Mouse (Mus musculus) cerebellum, adult 8-10 months (tissue): Measurements from ENCODE around the gene Rgmb.

ENCODE experiments used
- DNase-seq: peaks from one replicate; pipeline ENCODE4 v3.0.0; 2022

Rgmb gene

DNA sequence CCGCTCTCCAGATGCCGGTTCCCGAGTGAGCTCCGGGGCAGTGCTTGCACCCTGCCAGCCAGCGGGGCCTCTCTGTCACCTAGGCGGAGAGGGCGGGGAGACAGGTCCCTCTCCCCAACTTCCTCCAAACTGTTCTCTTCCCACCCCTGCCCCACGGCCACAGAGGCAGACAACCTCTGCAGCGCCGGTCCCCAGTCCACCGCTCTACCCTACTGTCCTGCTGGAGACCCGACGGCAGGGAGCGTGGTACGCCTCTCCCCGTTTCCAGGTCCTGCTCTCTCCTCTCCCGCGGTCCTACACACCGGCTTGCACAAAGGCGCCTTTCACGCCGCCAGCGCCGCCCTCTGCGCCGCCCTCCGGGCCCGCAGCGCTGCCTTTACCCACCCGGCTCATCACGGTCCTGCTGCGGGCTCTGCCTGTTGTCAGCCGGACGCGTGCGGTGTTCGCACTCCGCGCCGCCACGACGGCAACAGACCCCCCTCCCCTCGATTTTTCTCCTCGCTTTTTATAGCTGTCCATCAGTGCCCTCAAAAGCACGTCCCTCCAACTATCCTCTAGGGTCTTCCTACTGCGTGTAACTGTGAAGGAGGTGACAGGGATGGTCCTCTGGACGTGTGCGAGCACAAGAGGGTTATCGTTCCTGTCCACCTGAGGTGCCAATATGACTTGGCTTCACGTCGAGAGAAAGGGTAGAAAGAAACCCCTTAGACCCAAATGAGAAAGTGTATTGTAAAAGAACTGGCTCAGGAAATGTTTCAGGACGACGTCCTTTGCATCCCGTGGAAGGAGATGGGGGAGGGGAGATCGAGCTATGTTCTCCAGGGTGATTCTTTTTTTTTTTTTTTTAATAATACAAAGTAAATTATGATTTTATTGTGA lies at the start of gene Rgmb:
Gene Rgmb (minus strand): TSS at position 274 of the 879 bp plus-strand sequence.
- DNase-seq: no peak

DNA sequence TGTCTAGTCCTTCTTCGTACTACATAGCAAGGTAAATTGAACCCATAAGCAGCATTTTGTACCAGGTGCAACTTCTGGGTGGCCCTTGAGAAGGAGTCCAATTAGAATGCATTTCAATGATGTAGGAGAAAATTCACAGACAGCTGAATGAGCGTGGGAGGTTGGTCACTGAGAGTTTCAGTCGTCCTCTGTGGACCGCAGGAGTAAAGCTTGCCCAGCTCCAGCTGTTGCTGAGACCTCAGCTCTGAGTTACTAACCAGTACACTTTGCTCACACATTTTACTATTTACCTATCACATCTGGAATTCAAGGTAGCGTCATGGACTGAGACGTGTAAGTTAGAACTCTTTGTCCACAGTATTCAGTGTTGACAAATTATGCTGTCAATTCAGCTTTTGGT lies 43.9 kb upstream of the Rgmb start:
- DNase-seq: no peak

DNA sequence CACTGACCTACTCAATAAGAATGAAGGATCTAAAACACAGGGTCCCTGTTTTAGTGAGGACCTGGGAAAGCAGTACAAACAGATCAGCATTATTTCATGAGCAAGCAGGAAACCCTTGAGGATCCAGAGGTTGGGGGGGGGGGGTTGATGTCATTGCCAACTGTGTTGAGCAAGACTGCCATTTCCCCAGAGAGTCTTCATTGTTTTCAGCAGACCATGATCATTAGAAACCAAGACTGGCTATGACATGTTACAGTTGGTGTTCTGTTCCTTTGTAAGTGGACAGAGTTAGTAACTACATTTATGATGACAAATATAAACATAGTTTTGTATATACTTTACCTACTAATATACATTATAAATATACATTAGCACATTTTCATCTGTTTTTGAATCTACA lies 41.3 kb upstream of the Rgmb start:
- DNase-seq: no peak

DNA sequence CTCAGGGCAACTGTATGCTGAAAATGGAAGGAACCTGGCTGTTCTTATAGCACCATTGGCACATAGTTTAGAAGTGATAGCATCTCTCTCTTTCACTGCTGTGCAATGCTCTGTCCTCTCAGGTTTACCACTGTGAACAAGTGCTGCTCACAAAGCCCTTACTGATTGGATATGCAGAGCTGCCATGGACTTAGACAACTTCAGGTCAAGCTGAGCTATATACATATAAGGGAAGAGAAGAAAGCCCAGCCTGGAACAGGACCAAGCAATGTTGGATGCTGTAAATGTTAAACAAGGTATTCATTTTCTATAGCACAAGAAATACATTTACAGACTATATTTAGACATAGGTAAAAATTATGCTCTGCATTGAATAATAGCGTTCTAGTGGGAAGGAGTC lies 34.4 kb upstream of the Rgmb start:
- no peak for DNase-seq

DNA sequence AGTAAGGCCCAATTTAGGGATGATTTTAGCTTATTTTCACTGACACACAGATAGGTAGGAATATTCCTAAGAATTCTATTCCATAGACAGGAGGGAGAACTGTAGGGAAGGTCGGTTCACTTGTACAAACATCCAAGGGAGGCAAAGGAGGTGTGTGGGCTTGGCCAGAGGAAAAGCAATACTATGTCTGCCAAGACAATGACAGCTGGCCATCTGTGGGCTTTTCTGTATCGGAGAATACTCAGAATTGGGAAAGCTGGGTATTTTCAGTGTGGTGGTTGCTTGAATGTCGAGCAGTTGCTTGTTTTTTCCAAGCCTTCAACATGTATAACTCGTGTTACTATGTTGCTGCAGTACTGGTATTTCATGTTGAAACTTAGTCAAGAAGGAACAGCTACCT lies 31.5 kb upstream of the Rgmb start:
- peak; percentile 20 for DNase-seq

DNA sequence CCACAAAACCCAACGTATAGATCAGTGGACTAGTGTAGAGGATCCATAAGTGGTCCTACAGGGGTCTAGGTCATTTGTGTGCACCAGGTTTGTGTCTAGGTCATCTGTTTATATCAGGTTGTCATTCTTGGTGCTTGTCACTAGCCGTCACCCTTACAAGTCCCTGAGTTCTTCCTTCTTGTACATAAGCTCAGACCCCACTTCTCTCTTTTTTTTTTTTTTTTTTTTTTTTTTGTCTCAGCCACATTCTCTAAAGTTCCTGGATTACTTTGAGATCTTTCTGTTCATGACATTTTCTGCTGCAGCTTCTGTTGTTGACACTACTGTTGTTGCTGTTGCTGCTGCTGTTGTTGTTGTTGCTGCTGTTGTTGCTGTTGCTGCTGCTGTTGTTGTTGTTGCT lies 22.3 kb upstream of the Rgmb start:
- no peak for DNase-seq

DNA sequence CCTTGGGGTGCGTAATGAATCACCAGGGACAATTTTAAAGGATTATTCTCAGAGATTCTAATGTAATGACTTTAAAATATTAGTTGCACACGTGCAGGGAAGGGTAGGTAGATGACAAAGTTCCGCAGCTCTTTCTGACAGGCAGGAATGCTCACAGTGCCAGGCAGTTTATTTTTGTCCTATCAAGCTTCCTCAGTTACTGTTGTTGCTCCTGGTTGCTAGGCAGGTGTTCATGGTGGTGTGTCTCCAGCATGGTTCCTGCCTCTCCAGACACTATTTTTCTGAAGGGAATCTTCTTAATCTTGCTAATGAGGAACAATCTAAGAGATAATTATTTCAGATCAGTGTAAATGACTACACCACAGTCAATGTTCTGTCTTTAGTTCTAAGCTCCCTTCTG lies 19.7 kb upstream of the Rgmb start:
- no peak for DNase-seq

DNA sequence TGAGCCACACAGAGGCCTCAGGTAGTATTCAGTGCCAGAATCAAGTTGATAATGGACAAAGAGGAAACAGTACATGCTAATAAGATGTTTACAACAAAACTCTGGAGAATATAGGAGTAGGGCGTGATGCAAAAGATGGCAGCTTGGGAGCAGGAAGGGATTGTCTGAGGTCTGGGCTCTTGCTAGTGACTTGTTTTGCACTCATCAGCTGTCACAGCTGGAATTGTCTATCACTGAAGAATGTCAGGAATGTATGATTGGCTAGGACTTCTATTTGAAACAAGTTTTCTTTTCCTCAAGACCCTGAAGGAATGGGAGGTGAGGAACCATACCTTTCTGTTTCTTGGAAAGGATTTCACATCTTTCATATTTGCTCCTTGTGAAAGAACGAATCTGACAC lies 10.6 kb upstream of the Rgmb start:
- no peak for DNase-seq

DNA sequence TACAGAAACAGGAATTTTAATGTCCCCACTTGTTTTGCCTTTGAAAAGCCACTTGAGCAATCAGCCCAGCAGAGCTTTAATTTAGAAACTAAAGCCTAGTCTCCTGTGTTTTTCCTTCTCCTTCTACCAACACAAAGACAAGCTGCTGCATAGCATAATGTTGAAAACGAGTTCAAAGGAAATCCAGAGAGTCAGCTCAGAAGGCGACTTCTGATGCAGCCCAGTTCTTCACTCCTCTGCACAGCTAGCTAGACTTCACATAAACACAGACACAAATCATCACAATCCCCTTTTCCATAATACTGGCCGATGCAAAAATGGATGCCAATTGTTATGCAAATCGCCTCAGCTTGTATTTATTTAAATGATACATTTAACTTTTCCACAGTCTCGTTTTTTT lies 1.6 kb upstream of the Rgmb start:
- no peak for DNase-seq

DNA sequence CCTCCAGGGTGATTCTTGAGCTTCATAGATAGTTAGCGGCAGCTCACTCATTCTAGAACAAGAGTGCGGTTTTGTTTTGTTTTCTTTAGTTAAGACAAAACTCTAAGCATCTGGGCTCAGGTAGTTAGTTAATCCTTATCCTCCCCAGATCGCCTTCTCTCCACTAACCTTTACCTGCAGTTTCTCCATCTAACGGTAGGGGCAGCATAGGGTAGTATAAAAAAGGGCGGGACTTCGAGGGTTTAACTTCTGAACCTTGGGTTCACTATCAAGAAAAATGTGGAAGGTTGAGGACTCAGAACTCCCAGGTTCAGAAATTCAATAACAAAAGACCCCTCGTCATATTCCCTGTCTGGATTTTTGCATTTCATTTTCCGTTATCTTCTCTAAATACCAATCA lies 971 bp upstream of the Rgmb start:
- DNase-seq: peak; percentile 48

DNA sequence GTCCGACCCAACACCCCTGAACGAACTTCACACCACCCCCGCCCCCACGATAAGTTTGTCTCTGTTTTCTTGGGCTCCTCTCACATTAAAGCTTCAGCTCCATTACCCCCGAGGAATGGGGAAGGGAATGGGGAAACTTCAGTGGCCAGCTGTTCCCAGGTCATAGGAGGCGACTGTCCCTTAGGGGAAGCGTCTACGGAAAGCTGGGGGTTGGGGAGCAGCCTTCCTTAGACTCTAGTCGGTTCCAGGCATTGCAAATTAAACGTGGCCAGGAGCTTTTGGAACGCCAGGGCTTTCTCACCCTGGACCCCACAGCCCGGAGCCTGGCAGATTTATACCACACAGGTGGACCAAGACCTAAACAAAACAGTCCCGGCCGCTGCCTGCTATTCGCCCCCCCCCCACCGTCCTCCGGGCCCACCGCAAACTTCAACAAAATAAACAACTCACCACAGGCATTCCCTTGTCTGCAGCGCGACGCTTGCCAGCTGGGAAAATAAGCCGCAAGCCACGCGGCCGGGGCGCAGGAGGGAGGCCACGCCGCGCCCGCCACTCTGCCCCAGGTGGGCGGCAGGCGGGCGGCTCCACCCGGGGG lies 571 bp downstream of the Rgmb start:
- no peak for DNase-seq

DNA sequence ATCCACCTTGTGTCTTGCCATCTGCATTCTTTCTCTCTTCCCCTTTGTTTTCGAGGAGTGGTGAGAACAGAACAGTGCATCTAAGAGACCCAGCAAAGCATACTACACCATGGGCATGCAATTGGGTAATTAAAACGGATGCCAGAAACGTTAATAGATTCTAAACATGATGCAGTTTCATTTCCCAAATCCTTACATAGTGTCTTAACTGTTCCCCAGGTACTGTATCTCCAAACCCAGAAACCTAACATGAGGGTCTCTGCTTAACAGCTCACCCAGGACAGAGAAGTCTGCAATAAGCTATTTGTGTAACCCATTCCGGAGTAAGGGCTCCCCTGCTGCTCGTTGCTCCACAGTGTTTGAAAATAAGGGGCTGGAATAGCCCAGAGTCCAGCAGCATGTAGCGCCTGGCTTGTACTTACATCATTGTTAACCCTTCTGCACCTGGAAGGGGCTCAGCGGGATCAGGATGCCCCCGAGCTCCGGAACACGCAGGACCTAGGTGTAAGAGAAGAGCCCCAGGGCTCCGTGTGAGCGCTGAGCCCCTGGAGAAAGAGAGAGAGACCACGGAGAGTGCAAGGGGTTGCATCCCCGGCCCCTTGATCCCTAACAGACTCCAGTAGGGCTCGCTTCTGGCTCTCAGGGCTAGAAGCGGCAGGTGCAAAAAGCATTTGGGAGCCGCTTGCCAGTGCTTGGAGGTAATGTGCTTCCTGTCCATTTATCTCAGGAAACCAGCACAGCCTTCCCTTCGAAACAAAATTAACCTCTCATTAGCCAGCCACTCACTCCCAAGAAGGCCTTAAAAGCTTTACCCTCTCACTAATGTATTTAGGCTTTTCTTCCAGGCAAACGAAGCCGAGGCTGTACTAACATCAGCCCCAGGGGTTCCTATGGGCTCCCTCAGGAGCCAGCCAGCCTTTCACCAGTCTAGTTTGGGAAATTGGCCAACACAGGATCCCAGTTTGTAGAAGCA lies 1.4 kb downstream of the Rgmb start:
- peak; percentile 43 for DNase-seq

DNA sequence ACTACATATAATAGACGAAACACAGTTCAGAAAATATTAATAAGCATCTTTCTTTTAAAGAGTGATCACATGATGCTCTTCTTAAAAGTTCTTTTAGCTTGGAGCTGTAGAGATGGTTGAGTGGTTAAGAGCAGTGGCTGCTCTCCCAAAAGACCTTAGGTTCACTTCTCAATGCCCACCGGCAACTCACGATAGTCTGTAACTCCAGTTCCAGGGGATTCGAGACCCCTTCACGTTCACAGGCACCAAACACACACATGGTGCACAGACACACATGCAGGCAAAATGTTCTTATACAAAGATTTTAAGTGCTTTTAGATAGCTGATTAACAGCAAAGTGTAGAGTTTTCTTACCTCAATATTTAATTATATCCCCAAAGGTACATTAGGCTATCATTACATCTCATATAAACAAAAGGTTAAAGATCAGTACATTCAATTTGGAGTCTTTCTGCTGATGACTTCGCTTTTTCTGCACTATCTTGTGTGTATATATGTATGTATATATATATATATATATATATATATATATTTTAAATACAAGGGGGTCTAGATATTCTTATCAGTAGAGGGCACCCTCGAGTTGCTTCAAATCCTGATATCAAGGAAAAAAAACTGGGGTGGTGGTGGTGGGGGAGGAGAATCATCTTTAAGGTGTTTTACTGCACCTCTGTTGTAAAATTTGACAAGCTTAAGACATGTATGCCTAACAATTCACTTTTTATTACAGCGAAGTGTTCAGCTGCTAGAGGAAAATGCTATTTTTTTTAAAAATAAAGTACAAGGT lies 2.5 kb downstream of the Rgmb start:
- no peak for DNase-seq

DNA sequence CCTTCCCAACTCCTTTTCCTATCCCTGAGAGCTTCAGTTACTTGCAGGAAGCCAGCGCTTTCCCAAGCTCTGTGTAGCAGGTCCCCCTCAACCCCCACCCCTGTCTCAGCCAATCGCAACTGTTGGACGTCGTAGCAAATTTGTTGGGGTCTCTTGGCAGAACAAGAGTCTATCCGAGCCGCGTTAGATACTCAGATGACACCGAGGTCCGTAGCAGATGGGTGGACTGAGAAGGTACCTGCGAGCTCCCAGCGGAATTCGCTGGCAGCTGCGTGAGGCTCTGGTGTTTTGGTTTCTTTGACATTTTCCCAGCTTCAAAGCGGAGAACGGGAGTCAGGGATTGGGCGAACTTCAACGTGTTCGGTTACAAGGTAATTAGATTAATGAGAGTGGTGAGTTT lies 3.9 kb downstream of the Rgmb start:
- DNase-seq: no peak

DNA sequence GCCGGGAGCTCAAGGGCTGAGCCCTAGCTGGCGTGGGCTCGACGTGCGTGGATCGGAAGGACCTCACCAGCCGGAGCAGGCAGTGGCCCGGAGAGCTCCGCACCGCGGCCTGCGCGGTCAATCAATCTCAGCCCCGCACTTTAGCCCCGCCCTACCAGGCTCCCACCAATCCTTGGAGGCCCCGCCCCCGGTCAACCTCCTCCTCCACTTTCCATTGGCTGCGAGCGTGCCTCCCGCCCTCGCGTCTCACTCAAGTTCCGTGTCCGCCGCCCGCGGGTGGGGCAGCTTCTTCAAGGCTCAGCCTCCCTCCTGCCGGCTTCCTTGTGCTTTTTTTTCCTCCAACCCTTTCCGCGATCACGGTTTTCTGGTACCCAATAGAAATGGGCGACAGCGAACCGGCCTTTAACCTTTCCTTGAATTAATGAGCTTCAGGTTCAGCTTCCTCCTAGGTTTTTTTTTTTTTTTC lies 4.4 kb downstream of the Rgmb start:
- peak; percentile 99 for DNase-seq

DNA sequence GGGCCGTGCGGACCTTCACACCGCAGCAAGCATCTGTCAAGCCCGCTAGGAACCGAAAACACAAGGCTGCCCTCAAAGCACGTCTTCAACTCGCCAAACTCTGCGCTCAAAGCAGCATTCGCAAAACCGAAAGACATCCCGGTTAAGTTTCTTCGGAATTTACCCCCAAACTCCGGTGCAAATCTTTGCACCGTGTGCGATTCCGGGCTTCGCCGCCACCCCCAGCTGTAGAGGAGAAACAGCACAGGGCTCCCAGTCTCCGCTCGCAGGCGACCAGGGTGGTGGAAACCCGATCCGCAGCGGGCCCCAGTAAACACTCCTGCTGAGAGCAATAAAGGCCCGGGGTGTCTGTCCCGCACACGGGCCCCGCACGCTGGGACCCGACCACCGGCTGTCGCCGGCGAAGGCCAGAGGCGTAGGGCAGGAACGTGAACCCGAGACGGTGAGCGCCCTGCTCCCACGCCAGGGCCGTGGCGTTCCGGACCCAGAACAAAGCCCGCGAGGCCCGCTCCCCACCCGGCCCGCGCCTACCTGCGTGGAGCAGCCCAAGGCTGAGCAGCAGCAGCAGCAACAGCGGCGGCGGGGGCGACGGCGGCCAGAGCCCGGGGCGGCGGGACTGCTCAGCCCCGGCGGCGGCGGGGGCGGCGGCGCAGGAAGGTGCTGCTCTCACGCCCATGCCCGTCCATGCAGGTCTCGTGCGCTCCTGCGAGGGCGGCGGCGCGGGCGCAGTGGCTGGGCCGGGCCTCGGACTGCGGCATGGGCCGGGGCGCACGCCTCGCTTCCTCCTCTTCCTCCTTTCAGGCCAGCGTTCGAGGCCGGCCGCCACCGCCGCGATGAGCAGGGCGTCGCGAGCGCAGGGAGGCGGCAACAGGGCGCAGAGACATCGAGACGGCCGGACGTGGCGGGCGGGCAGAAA lies 5.1 kb downstream of the Rgmb start:
- DNase-seq: no peak

DNA sequence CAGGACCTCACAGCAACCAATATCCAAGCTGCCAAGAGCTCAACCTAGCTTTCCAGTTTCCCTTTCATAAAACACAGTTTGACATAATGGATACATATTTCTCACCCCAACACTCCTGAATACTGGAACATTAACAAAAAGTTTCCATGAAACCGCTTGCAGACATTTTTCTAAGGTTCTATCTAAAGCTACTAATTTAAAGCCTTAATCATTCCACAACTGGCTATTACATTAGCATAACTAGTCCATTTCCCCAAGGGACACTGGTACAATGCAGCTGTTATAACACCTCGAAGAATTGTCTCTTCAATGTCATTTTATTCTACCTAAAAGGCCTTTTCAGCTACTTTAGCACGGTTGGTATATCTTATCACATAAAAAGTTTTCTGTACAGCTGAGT lies 6.0 kb downstream of the Rgmb start:
- no peak for DNase-seq

DNA sequence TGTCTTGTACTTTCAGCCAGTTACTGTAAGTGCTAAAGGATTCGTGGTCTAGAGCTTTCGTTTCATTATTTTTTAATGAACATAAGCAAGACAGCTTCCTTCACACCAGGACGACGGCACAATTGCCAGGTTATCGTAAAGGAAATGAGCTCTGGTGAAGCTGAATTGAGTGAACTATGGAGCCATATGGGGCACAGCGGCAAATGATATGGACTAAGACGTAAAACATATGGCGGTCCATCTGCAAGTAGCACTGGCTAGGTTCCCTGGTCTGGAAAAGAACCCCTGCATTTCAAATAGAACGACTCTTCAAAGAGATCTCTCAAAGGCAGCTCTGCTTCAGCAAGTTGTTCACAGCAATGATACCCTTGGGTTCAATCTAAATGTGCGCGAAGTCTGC lies 6.5 kb downstream of the Rgmb start:
- DNase-seq: no peak

DNA sequence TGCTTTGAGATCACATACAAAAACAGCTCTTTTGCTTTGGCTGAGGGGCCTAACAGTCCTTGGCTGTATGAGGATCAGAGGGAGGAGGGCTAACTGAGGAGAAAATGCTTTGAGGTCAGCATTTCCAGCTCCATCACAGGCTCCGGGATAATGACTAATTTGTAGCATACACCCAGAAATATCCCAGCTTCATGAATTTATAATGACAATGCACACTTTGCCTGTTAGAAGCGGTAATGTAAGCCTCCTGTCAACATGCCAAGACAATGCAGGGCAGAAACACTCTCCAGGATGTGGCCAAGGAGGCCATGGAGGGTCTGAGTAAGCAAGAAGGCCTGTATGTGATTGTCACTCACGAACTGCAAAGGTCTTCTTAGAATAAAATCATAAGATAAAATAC lies 7.0 kb downstream of the Rgmb start:
- no peak for DNase-seq

DNA sequence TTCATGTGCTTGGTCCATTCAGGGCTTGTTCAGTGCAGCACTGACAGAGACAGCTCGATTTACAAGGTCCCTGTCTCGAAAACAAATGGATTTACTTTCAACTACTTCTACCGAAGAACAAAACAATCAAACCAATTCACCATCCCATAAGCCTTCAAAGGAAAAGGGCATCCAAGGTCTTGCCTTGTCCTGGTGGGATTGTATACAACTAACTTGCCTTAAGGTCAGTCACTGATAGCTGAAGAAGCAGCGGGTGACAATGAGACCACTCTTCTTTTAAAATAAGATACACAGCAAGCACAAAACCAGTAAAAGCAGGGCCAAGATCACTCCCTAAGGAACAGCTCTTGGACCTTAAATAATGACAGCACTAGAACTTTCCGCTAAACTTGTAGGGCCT lies 7.6 kb downstream of the Rgmb start:
- no peak for DNase-seq

DNA sequence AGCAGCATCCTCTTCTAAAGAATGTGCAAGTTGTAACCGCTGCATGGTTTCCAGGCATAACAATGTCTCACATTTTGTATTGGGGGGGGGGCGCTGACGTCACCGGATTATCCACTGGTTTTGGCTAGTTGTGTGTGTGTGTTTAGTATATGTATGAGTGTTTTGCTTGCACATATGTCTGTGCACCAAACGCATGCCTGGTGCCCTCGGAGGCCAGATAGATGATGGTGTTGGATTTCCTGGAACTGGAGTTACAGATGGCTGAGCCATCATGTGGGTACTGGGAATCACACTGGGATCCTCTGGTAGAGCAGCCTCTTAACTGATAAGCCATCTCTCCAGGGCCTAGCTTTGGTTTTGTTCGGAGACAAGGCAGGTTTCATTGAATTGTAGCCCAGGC lies 8.5 kb downstream of the Rgmb start:
- no peak for DNase-seq

DNA sequence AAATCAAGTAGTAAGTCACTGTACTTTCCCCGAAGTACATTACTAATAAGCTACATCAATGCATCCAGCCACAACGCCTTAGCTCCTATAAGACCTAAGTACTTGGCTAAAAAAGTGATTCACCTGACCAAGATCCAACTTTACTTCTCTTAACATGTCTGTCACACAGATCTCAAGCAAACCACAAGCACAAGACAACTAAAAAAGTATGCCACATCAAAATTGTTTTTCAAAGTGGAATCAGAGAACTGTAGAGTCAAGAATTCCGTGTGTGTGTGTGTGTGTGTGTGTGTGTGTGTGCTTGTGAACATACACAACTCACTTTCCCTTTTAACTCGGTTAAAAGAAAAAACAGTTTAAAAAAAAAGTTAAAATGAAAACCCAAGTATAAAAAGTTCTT lies 9.1 kb downstream of the Rgmb start:
- no peak for DNase-seq
